Mouse (Mus musculus): Measurements from ENCODE around the gene Rnf185.

GRCm38 (mm10) chr11:3422242-3422641 is 29.9 kb downstream of the Rnf185 start:
- TF ChIP-seq CTCF (IDR thresholded peaks at IDR 0.05; ENCODE audit: extremely low read depth, insufficient read depth, insufficient read length, insufficient replicate concordance) (no peak), POLR2A (IDR thresholded peaks at IDR 0.05; ENCODE audit: low read depth, low read length) (no peak)

Measured in spleen, adult 2 months (tissue).